Mouse (Mus musculus) cerebellum, adult 18-20 months (tissue): ENCODE measurements around the gene Rundc3a.
A peak's percentile ranks its signal among the peaks of the same experiment; 100 is the strongest.
"Not testable (repeated sequence)": the region's sequence is repeated elsewhere in the genome, so short reads cannot be mapped to it uniquely, and the experiment has no call there.

ENCODE experiments used
- DNase-seq, 2 experiments: peaks; one replicate each; pipeline ENCODE4 v3.0.0; 2021

The Rundc3a gene

GRCm38 (mm10) chr11:102393238-102393634 lies at the start of gene Rundc3a:
Gene Rundc3a, plus strand, starts transcription at chr11:102393403.
- peak; percentile 98 for DNase-seq

GRCm38 (mm10) chr11:102344458-102344857 lies 48.7 kb upstream of the Rundc3a start:
- DNase-seq: no peak

DNA sequence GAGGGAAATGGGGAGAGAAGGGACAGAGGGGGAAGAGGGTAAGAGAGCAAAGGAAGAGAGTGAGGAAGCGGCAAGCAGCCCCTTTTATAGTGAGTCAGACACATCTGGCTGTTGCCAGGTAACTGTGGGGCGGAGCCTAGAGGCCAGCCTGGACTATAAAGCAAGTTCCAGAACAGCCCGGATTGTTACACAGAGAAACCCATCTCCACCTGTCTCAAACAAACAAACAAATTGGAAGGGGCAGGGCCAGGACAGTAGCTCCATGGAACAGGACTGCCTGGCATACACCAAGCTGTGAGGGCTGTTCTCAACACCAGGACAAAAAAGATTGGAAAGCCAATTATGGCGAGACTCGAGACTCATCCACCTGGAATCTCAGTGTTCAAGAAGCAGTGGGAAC lies 46.3 kb upstream of the Rundc3a start:
- no peak for DNase-seq

DNA sequence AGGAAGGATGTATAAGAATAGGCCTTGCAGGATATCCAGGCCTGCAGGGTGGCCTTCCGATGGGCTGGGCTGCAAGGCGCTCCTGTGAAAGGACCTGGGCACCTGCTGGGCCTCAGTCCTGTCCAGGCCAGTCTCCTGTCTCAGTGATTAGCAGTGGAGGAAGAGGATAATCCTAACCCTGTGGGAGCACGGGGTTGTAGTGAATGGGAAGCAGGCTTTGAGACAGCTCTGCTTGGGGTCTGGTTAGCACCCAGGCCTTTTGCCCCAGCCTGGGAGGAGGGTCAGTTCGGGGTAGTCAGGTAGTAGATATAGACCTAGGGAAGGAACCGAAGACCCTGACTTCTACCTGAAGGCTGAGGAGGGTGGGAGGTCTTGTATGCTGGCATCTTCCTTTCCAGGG lies 45.5 kb upstream of the Rundc3a start:
- DNase-seq: no peak

GRCm38 (mm10) chr11:102348101-102348585 lies 45.1 kb upstream of the Rundc3a start:
- no peak for DNase-seq

DNA sequence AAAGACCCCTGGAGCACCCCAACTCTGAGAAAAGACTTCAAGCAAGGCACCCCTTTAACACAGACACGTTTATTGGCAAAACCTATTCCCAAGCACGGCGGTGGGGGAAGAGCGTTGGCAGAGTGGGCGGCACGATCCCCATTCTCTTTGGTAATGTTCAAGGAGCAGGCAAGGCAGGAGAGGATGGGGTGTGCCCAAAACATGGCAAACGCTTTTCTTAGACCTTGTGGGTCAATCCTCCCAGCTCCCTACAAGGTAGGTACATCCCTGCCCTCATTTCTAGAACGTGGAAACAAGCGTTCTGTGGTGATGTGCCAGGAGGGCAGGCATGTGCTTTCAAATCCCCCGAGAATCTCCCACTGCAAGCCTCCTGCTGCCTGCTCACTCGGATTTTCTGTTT lies 44.4 kb upstream of the Rundc3a start:
- no peak for DNase-seq

GRCm38 (mm10) chr11:102349189-102349954 lies 43.8 kb upstream of the Rundc3a start:
- DNase-seq: no peak

GRCm38 (mm10) chr11:102350416-102350815 lies 42.8 kb upstream of the Rundc3a start:
- DNase-seq: no peak

DNA sequence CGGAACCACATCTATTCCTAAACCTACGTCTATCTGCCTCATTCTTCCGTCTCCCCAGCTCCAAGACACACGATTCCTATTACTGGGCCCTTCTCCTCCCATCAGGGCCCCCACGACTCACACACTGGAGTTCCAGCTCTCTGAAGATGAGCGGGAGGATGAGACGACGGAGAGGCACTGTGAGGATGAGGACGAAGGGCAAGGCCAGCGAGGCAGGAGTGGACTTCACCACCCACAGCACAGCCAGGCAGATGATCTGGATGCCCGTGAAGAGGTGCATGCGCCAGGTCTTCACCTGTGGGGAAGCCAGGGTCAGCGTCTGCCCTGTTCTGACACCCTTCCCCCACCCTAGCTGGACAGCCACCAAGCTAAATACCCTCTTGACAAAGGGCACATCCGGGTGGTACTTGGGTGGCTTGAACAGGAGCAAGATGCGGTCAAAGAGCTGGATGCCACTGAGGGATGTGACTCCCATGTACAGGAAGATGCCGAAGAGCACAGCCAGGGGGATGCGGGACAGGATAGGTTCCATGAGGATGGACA lies 42.2 kb upstream of the Rundc3a start:
- no peak for DNase-seq

GRCm38 (mm10) chr11:102352378-102352777 lies 40.8 kb upstream of the Rundc3a start:
- peak in 1 of 2 experiments; percentile 42 for DNase-seq

GRCm38 (mm10) chr11:102353021-102353431 lies 40.2 kb upstream of the Rundc3a start:
- peak; percentile 77 for DNase-seq

DNA sequence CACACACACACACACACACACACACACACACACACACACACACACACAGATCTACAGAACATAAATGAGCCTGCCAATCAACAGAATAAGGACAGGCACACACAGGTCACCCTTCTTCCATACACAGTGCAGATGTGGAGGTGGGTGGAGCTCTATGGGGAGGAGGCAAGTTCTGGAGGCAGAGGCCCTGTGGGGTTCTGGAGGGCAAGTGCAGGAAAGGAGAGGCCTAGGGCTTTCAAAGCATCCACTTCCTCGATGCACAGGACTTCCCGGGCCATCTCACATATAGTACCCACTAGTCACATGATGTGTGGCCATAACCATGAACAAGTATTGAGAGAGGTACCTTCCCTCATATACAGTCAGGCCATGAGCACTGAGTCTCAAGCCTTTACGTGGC lies 37.7 kb upstream of the Rundc3a start:
- DNase-seq: no peak

DNA sequence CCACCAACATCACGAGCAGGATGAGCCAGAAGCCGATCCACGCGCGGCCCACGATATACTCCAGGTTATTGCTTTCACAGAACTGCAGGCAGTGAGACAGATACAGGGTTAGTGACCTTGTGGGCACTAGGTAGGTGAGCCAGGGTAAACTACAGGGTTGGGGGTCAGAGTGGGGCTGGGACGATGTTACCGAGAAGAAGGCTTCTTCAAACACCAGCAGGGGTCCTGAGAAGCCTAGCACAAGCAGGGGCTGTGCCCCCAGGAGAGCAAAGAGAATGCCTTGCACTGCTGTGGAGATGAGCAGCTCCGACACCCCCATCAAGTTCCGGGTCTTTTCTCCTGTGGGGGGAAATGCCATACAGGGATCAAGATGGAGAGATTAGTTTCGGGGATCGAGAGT lies 37.0 kb upstream of the Rundc3a start:
- DNase-seq: no peak

DNA sequence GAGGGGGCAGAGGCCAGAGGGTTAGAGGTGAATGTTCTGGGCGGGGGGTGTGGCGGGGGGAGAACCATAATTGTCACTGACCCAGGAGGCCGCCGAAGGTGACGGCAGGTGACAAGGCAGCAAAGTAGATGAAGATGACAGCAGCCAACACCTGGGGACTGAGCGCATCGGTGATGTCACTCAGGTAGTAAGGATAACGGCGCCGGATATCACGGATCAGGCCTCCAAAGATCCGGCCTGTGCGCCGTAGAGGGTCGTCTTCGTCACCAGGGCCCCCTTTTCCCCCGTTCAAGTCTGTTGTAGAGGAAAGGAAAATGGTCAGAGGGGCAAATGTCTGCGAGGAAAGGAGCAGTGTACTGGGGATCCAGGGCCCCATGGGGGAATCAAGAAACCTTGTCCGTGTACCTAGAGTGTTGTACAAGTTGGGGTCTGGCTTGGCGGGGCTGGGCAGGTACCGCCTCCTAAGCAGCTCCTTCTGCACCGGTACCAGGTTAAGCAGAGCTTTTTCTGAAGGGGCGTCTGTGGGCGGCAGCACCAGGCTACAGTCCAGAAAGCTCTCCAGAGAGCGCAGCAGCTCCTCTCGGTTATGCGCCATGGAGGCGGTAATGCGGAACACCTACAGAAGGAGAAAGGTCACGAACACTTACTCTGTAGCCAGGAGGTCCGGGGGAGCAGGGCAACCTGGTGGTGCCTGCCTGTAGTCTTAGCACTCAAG lies 36.4 kb upstream of the Rundc3a start:
- no peak for DNase-seq

GRCm38 (mm10) chr11:102358365-102358764 lies 34.8 kb upstream of the Rundc3a start:
- no peak for DNase-seq

DNA sequence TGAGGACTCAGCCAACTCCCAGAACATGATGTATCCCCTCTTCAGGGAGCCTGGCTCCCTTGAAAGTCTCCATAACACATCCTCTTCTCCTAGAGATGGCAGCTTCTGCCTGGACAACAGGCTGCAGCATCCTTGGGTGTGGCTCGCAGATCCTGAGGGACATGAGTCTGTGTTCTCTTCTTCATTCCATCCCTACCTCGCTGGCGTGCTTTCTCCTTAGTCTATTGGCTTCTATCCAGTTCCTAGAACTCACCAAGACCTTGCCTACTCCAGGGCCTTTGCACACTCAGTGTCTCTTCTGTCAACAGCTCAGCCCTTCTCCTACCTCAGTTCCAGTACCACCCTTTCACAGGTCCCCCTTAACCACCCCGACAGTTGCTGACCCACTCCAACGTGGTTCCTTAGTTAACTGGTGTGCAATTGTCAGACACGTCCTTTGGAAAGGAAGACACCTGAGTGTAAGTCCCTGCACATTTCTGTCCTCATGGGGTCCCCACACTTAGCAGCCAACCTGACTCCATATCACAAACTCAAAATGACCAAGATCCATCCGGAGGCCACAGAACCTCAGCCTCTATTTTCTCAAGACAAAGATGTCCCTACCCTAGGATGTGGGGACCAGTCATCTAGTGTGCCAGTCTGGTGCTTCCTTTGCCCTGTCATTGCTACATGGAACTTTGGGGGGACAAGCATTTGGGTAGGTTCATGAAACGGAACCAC lies 31.3 kb upstream of the Rundc3a start:
- no peak for DNase-seq

GRCm38 (mm10) chr11:102363623-102364022 lies 29.6 kb upstream of the Rundc3a start:
- no peak for DNase-seq

DNA sequence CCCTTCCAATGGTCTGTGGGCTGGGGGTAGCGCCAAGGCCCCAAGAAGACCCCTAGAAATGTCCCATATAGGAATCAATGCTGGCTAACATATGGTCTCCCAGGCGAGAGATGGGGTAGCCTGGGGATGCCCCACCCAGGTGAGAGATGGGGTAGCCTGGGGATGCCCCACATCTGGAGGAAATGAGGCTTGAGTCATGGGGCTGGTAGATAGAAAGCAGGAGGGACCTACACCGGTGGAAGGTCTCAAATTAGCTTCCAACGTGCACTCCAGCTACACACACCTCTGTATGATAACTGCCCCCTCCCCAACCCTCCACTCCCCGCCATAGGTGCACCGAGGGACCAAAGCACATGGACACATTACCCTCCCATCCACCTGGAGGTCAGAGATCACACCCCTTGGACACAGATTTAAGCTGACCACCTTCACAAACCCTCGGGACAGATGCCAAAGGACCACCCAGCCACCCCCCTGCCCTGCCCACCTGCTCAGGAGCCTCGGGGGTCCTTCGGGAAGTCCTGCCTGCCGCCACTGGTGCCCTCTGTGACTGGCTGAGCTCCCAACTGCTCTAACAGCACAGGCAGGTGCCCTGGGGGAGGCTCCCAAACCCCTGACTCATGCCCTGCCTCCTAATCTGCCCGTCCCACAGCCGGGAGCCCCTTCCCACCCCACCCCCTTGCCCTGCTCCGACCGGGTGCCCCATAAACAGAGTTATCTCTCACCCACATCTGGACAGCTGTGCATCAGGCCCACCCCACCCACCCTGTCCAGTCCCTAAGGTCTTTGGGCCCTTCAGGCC lies 28.4 kb upstream of the Rundc3a start:
- DNase-seq: no peak

DNA sequence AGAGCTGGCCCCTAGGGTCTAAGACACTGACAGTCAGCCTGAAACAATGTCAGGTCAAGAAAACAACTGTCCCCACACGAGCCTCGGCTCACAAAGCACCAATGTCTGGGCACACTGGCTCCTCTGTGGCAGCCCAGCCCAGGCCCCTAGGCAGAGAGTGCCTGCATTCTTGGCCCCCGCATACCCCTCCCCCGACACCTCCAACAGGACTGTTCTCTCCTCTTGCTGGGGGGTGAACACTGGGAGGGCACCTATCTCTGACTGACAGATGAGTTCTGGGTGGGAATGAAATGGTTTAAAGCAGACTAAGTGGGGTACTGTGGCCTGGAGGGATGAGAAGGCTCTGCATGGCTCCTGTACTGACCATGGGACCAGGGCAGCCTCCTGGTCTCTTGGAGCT lies 27.5 kb upstream of the Rundc3a start:
- DNase-seq: no peak

- not testable (repeated sequence) for DNase-seq
Measured at GRCm38 (mm10) chr11:102366103-102366502, 27.1 kb upstream of the Rundc3a start, which contains the start of gene Slc4a1. Gene Slc4a1, minus strand, starts transcription at chr11:102366203.

- no peak for DNase-seq
Measured at GRCm38 (mm10) chr11:102367504-102368280, 25.5 kb upstream of the Rundc3a start.
